Mouse (Mus musculus): ENCODE data around the gene Mgat5b.

DNA sequence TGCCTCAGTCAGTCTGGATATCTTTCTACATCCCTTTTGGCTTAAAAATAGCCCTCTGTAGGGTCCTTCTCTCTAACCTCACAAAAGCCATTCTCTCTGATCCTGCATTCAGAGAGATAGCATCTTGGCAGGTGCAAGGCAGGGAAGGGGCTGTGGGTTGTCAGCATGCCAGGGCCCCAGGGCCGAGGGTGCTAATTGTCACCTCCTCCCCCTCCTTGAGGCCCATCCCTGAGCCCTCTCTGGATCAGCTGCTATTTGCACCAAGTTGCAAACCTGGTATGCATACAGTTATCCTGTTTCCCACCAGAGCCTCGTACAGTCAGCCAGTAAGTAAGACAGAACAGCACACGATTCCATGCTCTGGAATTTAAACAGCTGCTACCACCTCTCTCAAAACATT, 111.4 kb downstream of the Mgat5b start:
- TF ChIP-seq CTCF (IDR thresholded peaks at IDR 0.05; ENCODE audit: extremely low read depth, insufficient read depth, insufficient read length, insufficient replicate concordance) (no peak), POLR2A (IDR thresholded peaks at IDR 0.05; ENCODE audit: low read depth, low read length) (no peak)
